Mouse (Mus musculus): ENCODE data around the gene Aste1.

Gene Aste1

GRCm38 (mm10) chr9:105395218-105395627, at the start of gene Aste1, which contains the start of gene Nek11:
Gene Aste1 (plus strand): TSS chr9:105395392.
Gene Nek11 (minus strand): TSS chr9:105395524.
- DNase-seq (ENCODE audit: low spot score) = peak; percentile 95

GRCm38 (mm10) chr9:105348242-105349031, 46.8 kb upstream of the Aste1 start:
- DNase-seq (ENCODE audit: low spot score) = no peak

DNA sequence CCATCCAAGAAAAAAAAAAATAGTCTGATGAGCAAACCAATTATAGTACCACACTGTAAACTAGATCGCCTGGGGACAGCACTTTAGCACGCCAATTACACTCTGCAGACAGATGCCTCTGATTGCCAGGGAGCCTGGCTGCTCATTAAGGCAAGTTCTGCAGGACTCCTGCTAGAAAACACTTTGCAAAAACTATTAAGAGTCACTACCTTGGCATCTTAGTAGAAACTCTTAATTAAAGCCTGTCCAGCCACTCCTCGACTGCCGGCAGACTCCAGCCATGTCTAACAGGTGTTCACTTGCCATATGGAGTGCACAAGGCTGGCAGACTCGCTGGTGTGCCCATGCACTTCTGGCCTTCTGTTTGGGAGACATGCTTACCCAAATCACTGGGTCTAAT, 46.2 kb upstream of the Aste1 start:
- DNase-seq (ENCODE audit: low spot score) = no peak

GRCm38 (mm10) chr9:105362181-105362580, 33.0 kb upstream of the Aste1 start:
- no peak for DNase-seq (ENCODE audit: low spot score)

DNA sequence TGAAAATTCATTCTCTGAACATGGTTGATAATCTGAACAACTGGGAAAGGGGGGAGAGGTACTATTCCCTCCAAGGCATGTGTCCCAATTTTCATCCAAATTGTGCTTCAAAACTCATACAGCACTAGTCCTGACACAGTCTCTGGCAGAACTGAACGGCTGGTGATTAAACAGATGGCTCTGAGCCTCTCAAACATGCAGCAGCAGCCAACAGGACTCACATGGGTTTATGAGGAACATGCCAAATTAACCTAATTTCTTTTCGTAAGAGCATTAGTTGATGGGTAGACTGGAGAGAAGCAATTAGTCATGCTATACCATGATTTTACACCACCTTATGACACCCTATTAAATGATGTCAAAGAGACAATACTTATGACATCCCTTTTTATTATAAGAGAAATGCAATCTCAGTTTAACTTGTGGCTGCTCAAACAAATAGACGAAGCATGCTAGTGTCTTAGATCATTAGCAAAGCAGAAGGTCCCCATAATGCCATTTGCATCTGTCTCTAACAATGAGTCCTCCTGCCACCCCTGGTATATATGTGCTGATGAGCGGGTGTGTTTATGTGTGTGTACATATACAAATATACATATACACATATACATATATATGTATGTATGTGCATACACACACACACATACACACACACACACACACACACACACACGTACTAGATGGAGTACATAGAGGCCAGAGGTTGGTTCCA, 31.5 kb upstream of the Aste1 start:
- no peak for DNase-seq (ENCODE audit: low spot score)

GRCm38 (mm10) chr9:105366199-105366598, 29.0 kb upstream of the Aste1 start:
- no peak for DNase-seq (ENCODE audit: low spot score)

DNA sequence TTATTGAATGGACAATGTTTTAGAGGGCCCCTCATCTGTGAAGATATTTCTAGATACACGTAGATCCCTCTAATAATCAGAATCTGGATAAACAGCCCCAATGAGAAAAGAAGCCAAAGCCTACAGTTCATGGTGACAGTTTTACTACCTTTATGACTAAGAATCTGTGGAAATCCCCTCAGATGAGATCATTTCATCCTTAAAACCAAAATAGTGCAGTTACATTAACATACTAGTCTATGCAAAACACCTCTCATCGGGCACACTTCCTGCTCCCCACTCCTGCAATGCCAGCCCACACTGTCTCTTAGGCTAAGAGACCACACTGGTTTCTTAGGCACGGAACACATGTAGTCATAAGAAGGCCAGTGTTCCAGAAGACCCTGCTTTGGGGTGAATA, 26.6 kb upstream of the Aste1 start:
- DNase-seq (ENCODE audit: low spot score) = no peak

- no peak for DNase-seq (ENCODE audit: low spot score)
Measured at GRCm38 (mm10) chr9:105374361-105374760, 20.8 kb upstream of the Aste1 start.

- no peak for DNase-seq (ENCODE audit: low spot score)
Measured at GRCm38 (mm10) chr9:105376411-105376810, 18.8 kb upstream of the Aste1 start.

DNA sequence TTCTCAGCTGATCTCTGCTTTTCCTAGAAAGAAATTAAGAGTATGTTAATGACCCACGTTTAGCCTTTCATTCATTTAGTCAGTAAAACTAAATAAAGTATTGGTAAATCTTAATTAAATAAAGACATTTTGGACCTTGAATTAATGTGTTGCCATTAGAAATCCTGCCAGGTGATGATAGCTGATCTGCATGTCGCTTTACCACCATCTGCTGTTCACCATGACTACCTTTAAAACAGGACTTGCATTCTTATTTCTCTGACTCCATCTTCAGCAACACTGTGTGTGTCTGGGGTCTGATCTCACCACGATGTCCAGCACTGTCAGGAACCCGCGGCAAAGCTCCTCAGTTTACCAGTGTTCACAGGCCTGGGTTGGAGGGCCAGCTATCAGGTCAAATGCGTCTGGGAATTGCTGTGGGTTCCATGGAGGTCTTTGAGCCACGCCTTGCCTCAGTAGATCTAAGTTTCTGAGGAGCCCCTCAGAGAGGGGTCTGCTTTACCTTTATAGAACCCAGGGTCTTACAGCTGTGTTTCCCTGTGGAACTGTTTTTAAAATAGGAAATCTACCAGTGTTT, 18.1 kb upstream of the Aste1 start:
- no peak for DNase-seq (ENCODE audit: low spot score)

- DNase-seq (ENCODE audit: low spot score) = no peak
Measured at GRCm38 (mm10) chr9:105377622-105378021, 17.6 kb upstream of the Aste1 start.

GRCm38 (mm10) chr9:105379533-105380145, 15.6 kb upstream of the Aste1 start:
- DNase-seq (ENCODE audit: low spot score) = no peak

- DNase-seq (ENCODE audit: low spot score) = no peak
Measured at GRCm38 (mm10) chr9:105387403-105387802, 7.8 kb upstream of the Aste1 start.

DNA sequence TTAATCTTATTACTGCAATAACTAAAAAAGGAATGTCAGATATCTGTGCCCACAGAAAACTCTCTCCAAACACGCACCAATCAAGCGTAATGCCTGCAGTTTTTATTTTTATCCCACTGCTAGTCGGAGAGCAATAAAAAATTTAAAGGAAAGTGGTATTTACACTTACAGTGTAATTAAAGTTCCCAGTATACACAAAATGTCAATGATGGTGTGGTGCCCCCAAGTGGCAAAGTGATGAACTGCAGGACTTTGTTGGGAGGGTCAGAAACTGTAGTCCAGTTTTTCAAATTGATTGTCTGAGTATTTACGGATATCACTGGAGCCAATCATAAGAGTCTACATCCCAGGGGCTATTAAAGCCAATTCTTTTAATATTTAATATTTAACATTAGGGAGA, 5.9 kb upstream of the Aste1 start:
- peak; percentile 61 for DNase-seq (ENCODE audit: low spot score)

GRCm38 (mm10) chr9:105390616-105391015, 4.6 kb upstream of the Aste1 start:
- no peak for DNase-seq (ENCODE audit: low spot score)

DNA sequence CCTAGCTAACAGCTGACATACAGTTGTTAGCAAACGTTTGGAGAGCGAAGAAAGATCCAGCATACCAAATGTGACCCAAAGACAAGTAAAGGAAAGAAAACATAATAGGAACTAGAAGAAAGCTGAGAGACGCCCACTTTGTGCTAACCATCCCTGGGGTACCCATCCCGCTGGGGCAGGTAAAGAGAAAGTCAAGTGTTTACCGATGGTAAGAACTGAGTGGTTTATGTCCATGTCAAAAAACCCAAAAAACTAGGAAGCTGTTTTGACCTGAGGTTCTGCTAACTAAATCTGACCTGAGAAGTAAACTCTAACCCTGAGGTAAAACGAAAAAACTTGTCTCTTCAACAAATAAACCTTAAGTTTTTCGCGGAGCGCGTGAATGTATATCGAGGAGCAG, 472 bp upstream of the Aste1 start:
- DNase-seq (ENCODE audit: low spot score) = no peak

DNA sequence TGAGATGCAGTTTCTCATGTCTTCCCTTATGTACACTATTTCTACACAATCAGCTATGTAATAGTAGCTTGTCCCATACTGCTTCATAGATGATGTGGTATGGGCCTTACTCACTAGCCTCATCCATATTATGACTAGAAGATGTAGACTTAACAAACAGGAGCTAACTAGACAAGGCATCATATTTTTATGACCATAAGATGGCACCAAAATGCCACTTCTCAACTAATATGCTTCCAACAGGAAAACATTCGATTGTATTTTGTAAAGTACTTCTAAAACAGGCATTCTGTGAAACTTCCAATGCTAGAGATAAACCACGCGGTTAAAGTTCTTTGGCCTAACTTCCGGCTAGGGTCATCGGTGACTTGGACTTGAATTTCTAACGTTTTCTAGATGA, 13.4 kb downstream of the Aste1 start:
- DNase-seq (ENCODE audit: low spot score) = no peak

GRCm38 (mm10) chr9:105459032-105459431, 63.8 kb downstream of the Aste1 start:
- no peak for DNase-seq (ENCODE audit: low spot score)

- no peak for DNase-seq (ENCODE audit: low spot score)
Measured at GRCm38 (mm10) chr9:105461496-105461895, 66.3 kb downstream of the Aste1 start.

All from lung, postnatal 25 days (tissue).